Mouse (Mus musculus): ENCODE data around the gene Kcnh5. TPM values are rescaled to one million over a fixed set of nuclear protein-coding genes. Genes with fewer than 3 reads are reported as not detected.
A peak's percentile ranks its signal among the peaks of the same experiment; 100 is the strongest.

Kcnh5 gene
- 0.23 and 0.53 TPM in 2 replicates for polyA plus RNA-seq (2014; fragmentation: Nextera tagmentation; extraction: Ambion mirVana)

- WGBS, result under 1% methylated on average over 47 of the region's 52 CpGs
- DNase-seq (ENCODE audit: low spot score) (peak; percentile 87), ATAC-seq (ENCODE audit: insufficient read depth, low FRiP score, low TSS enrichment) (peak; percentile 94)
- H3K4me2 ChIP-seq (ENCODE audit: low read depth), result peak within 1 kb of the TSS; percentile 80
- H3K27ac ChIP-seq (ENCODE audit: low read depth, low read length), result no peak within 1 kb of the TSS
- no peaks in the 10 kb centered on the region for H3K4me1 ChIP-seq (ENCODE audit: control insufficient read depth, insufficient read depth, low read length)
- peak within 1 kb of the TSS; percentile 54 for H3K9ac ChIP-seq (ENCODE audit: low read length)
- peak within 1 kb of the TSS; percentile 51 for H3K4me3 ChIP-seq (ENCODE audit: low read depth, low read length)
- H3K9me3 ChIP-seq (ENCODE audit: control insufficient read depth, low read length), result no peaks in the 10 kb centered on the region
- peaks cover 13% of the 10 kb centered on the region for H3K27me3 ChIP-seq (ENCODE audit: control insufficient read depth, insufficient read depth, low read length)
- no peaks in the 10 kb centered on the region for H3K36me3 ChIP-seq (ENCODE audit: control insufficient read depth, insufficient read depth, low read length)
These were observed at the start of gene Kcnh5 for GRCm38 (mm10) chr12:75176691-75177645. Kcnh5 (minus strand) TSS chr12:75177332.

DNA sequence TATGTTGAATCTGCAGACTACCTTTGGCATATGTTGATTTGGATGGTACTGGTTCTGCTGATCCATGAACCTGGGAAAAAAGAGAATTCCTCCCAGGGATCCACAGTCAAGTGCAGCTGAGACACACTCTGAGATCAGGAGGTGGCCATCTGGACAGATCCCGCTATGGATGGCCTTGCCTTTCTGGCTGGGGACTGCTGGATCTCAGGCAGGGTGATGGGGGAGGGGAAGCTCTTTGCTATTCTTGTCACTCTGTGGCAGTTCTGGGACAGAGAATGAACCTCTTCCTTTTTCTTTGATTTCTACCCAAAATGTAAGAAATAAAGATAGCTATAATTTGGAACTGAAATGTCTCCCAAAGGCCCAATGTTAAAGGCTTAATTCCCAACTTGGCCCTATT, 46.8 kb upstream of the Kcnh5 start:
- no peak overlapping the region for H3K27ac ChIP-seq (ENCODE audit: low read depth, low read length)
- 78% methylated on average over 1 of the region's 1 CpGs for WGBS
- no peaks in the 10 kb centered on the region for H3K9me3 ChIP-seq (ENCODE audit: control insufficient read depth, low read length)
- no peaks in the 10 kb centered on the region for H3K36me3 ChIP-seq (ENCODE audit: control insufficient read depth, insufficient read depth, low read length)
- no peaks in the 10 kb centered on the region for H3K4me1 ChIP-seq (ENCODE audit: control insufficient read depth, insufficient read depth, low read length)
- DNase-seq (ENCODE audit: low spot score) (no peak), ATAC-seq (ENCODE audit: insufficient read depth, low FRiP score, low TSS enrichment) (no peak)
- no peak overlapping the region for H3K9ac ChIP-seq (ENCODE audit: low read length)
- H3K4me3 ChIP-seq (ENCODE audit: low read depth, low read length), result no peak overlapping the region
- no peak overlapping the region for H3K4me2 ChIP-seq (ENCODE audit: low read depth)
- no peaks in the 10 kb centered on the region for H3K27me3 ChIP-seq (ENCODE audit: control insufficient read depth, insufficient read depth, low read length)

DNA sequence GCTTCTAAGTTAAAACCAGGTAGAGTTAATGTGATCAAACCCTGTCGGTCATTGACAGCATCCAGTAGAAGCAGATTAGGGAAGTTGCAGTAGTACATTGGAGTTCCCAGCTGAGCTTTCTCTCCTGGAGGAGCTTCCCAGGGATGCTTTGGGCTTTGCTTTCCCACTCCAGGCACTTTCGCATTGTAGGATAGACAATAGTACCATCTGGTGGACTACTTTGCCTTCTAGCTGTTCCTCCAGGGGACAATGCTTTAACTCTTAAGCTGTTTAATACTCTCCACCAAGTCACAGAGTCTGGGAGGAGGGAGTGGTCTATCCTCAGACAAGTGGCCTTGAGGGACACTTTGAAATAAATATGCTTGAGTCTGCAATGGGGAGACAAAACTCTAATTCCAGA, 12.3 kb upstream of the Kcnh5 start:
- Histone ChIP-seq H3K27ac (ENCODE audit: low read depth, low read length) (no peak overlapping the region), H3K9ac (ENCODE audit: low read length) (no peak overlapping the region), H3K27me3 (ENCODE audit: control insufficient read depth, insufficient read depth, low read length) (no peaks in the 10 kb centered on the region), H3K4me1 (ENCODE audit: control insufficient read depth, insufficient read depth, low read length) (no peaks in the 10 kb centered on the region), H3K4me2 (ENCODE audit: low read depth) (no peak overlapping the region), H3K36me3 (ENCODE audit: control insufficient read depth, insufficient read depth, low read length) (no peaks in the 10 kb centered on the region), H3K9me3 (ENCODE audit: control insufficient read depth, low read length) (no peaks in the 10 kb centered on the region), H3K4me3 (ENCODE audit: low read depth, low read length) (no peak overlapping the region)
- ATAC-seq (ENCODE audit: insufficient read depth, low FRiP score, low TSS enrichment) (no peak), DNase-seq (ENCODE audit: low spot score) (no peak)
- 65% methylated on average over 2 of the region's 2 CpGs for WGBS

GRCm38 (mm10) chr12:75182646-75183045, 5.5 kb upstream of the Kcnh5 start:
- no peaks in the 10 kb centered on the region for H3K36me3 ChIP-seq (ENCODE audit: control insufficient read depth, insufficient read depth, low read length)
- no peak for ATAC-seq (ENCODE audit: insufficient read depth, low FRiP score, low TSS enrichment)

DNA sequence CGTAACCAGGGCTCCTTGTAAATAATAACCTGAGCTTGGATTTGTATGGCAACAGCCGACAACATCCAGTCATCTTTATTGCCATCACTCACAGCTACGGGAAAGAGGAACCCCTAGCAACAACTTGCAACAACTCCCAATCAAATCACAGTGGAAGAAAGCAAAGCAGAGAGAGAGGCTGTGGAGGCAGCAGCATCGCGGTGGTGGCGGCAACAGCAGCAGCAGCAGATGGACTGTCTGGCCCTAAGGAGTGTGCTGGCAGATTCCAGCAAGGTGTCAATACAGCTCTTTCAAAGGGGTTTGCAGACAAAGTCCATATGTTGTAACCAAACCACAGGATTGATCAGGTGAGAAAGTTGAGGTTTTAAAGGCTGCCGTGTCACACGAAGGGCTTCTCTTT, 2.4 kb upstream of the Kcnh5 start:
- H3K4me3 ChIP-seq (ENCODE audit: low read depth, low read length), result no peak overlapping the region
- H3K36me3 ChIP-seq (ENCODE audit: control insufficient read depth, insufficient read depth, low read length), result no peaks in the 10 kb centered on the region
- H3K27ac ChIP-seq (ENCODE audit: low read depth, low read length), result no peak overlapping the region
- 25% methylated on average over 8 of the region's 8 CpGs for WGBS
- H3K9ac ChIP-seq (ENCODE audit: low read length), result no peak overlapping the region
- H3K4me1 ChIP-seq (ENCODE audit: control insufficient read depth, insufficient read depth, low read length), result no peaks in the 10 kb centered on the region
- H3K9me3 ChIP-seq (ENCODE audit: control insufficient read depth, low read length), result no peaks in the 10 kb centered on the region
- peaks cover 13% of the 10 kb centered on the region for H3K27me3 ChIP-seq (ENCODE audit: control insufficient read depth, insufficient read depth, low read length)
- H3K4me2 ChIP-seq (ENCODE audit: low read depth), result no peak overlapping the region
- DNase-seq (ENCODE audit: low spot score), result no peak
- ATAC-seq (ENCODE audit: insufficient read depth, low FRiP score, low TSS enrichment), result no peak

More at GRCm38 (mm10) chr12:75182646-75183045, 5.5 kb upstream of the Kcnh5 start:
- H3K9me3 ChIP-seq (ENCODE audit: control insufficient read depth, low read length), result no peaks in the 10 kb centered on the region
- H3K27ac ChIP-seq (ENCODE audit: low read depth, low read length), result no peak overlapping the region
- DNase-seq (ENCODE audit: low spot score), result no peak
- H3K4me3 ChIP-seq (ENCODE audit: low read depth, low read length), result no peak overlapping the region
- no peak overlapping the region for H3K9ac ChIP-seq (ENCODE audit: low read length)
- WGBS, result 74% methylated on average over 7 of the region's 7 CpGs
- no peak overlapping the region for H3K4me2 ChIP-seq (ENCODE audit: low read depth)
- H3K27me3 ChIP-seq (ENCODE audit: control insufficient read depth, insufficient read depth, low read length), result no peaks in the 10 kb centered on the region
- H3K4me1 ChIP-seq (ENCODE audit: control insufficient read depth, insufficient read depth, low read length), result no peaks in the 10 kb centered on the region

GRCm38 (mm10) chr12:75177646-75178030, 506 bp upstream of the Kcnh5 start:
- Histone ChIP-seq H3K4me3 (ENCODE audit: low read depth, low read length) (peak overlapping the region; percentile 51), H3K36me3 (ENCODE audit: control insufficient read depth, insufficient read depth, low read length) (no peaks in the 10 kb centered on the region), H3K27ac (ENCODE audit: low read depth, low read length) (no peak overlapping the region), H3K27me3 (ENCODE audit: control insufficient read depth, insufficient read depth, low read length) (peaks cover 13% of the 10 kb centered on the region), H3K9ac (ENCODE audit: low read length) (no peak overlapping the region), H3K9me3 (ENCODE audit: control insufficient read depth, low read length) (no peaks in the 10 kb centered on the region), H3K4me2 (ENCODE audit: low read depth) (peak overlapping the region; percentile 80), H3K4me1 (ENCODE audit: control insufficient read depth, insufficient read depth, low read length) (no peaks in the 10 kb centered on the region)
- DNase-seq (ENCODE audit: low spot score), result peak; percentile 11
- 1% methylated on average over 13 of the region's 13 CpGs for WGBS
- no peak for ATAC-seq (ENCODE audit: insufficient read depth, low FRiP score, low TSS enrichment)

DNA sequence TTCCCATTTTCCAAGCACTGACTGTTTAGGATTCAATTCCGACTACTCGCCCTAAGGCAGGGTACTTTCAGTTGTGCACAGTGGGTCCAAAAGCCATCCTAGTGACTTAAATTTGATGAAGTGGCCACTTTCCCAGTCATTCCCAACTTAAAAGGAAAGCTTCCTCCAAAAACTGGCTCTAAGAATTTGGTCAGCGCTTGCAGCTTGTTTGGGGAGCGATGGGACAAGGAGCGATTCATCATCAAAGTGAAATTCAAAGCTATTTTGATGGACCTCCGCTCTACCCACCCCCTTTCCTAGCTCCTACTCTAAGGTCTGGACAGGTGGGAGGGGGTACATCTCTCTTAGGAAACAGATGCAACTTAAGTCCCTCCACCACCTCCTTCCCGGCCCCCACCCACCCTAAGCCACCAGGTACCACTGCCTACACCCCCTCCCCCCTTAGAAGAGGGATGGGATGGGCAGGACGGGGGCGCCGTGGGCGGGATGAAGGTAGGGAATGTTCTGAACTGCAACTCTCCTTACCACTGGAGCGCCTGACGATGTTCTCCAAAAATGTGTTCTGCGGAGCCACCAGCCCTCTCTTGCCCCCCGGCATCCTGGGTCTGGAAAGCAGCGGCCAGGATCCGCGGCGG, 1.1 kb downstream of the Kcnh5 start:
- DNase-seq (ENCODE audit: low spot score), result no peak
- H3K27me3 ChIP-seq (ENCODE audit: control insufficient read depth, insufficient read depth, low read length), result peaks cover 13% of the 10 kb centered on the region
- H3K4me2 ChIP-seq (ENCODE audit: low read depth), result peak overlapping the region; percentile 80
- peak; percentile 24 for ATAC-seq (ENCODE audit: insufficient read depth, low FRiP score, low TSS enrichment)
- H3K27ac ChIP-seq (ENCODE audit: low read depth, low read length), result no peak overlapping the region
- peak overlapping the region; percentile 51 for H3K4me3 ChIP-seq (ENCODE audit: low read depth, low read length)
- H3K9ac ChIP-seq (ENCODE audit: low read length), result peak overlapping the region; percentile 54
- no peaks in the 10 kb centered on the region for H3K36me3 ChIP-seq (ENCODE audit: control insufficient read depth, insufficient read depth, low read length)
- H3K4me1 ChIP-seq (ENCODE audit: control insufficient read depth, insufficient read depth, low read length), result no peaks in the 10 kb centered on the region
- no peaks in the 10 kb centered on the region for H3K9me3 ChIP-seq (ENCODE audit: control insufficient read depth, low read length)
- WGBS, result 3% methylated on average over 19 of the region's 19 CpGs

DNA sequence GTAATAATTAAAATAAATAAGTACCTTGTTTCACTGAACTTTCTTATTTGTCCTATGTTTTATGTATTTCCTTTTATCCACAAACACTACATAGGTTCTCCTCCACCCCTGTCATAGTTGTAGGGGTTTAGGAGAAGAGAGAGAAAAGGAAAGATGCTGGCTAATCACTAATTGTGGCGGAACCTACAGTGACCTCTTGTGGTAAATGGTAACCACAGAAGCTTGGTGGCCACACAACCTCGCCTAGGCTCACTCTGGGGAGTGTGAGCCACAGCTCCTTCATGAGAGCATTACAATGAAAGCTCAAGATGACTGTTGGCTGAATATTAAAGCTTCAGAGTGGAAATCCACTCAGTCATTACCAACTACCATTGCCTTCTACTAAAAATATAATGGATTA, 6.2 kb downstream of the Kcnh5 start:
- Histone ChIP-seq H3K27me3 (ENCODE audit: control insufficient read depth, insufficient read depth, low read length) (peaks cover 6% of the 10 kb centered on the region), H3K4me3 (ENCODE audit: low read depth, low read length) (no peak overlapping the region), H3K4me1 (ENCODE audit: control insufficient read depth, insufficient read depth, low read length) (no peaks in the 10 kb centered on the region), H3K27ac (ENCODE audit: low read depth, low read length) (no peak overlapping the region), H3K36me3 (ENCODE audit: control insufficient read depth, insufficient read depth, low read length) (no peaks in the 10 kb centered on the region), H3K4me2 (ENCODE audit: low read depth) (no peak overlapping the region), H3K9me3 (ENCODE audit: control insufficient read depth, low read length) (no peaks in the 10 kb centered on the region), H3K9ac (ENCODE audit: low read length) (no peak overlapping the region)
- DNase-seq (ENCODE audit: low spot score) (peak; percentile 23), ATAC-seq (ENCODE audit: insufficient read depth, low FRiP score, low TSS enrichment) (no peak)
- WGBS, result 37% methylated on average over 2 of the region's 2 CpGs

Measured in neural tube, embryonic 11.5 days (tissue).